Mouse (Mus musculus) MEL (cell line): Measurements from ENCODE around the gene Psmd9. TPM values are rescaled to one million over a fixed set of nuclear protein-coding genes. Genes with fewer than 3 reads are reported as not detected.

ENCODE experiments used
- DNase-seq: peaks from one replicate; pipeline ENCODE4 v3.0.0; 2011; ENCODE audit warnings: low read depth, low spot score
- H3K27ac ChIP-seq: 2 replicates; pipeline ENCODE4 v1.5.1; 2012; ENCODE audit warnings: low read depth, mild to moderate bottlenecking, control low read depth, low read length, moderate library complexity; ENCODE audit not compliant: control insufficient read depth
- H3K27me3 ChIP-seq, 2 experiments: fragments of 150-350 bp in 1 of 2; sonication (generic) in 1 of 2; 2 replicates each; pipeline ENCODE4 v1.6.1; 2012; ENCODE audit warnings: low read length in 2 of 2, mild to moderate bottlenecking in 2 of 2, improper control_type of control experiment in 1 of 2, moderate library complexity in 1 of 2; ENCODE audit not compliant: insufficient read depth in 2 of 2, control insufficient read depth in 1 of 2
- H3K36me3 ChIP-seq, 2 experiments: 2 replicates each; pipeline ENCODE4 v1.6.1; 2012 to 2014; ENCODE audit warnings: low read length in 2 of 2, improper control_type of control experiment in 1 of 2, inconsistent platforms in 1 of 2, mild to moderate bottlenecking in 1 of 2; ENCODE audit not compliant: insufficient read depth in 2 of 2, control insufficient read depth in 1 of 2
- H3K4me1 ChIP-seq, 2 experiments: fragments of 150-350 bp in 1 of 2; sonication (generic) in 1 of 2; 2 replicates each; pipeline ENCODE4 v1.6.1; 2012; ENCODE audit warnings: low read length in 2 of 2, improper control_type of control experiment in 1 of 2, mild to moderate bottlenecking in 1 of 2; ENCODE audit not compliant: insufficient read depth in 2 of 2, control insufficient read depth in 1 of 2
- H3K4me3 ChIP-seq, 2 experiments: fragments of 150-350 bp in 1 of 2; sonication (generic) in 1 of 2; 2 replicates each; pipeline ENCODE4 v1.5.1; 2012; ENCODE audit warnings: low read depth in 2 of 2, low read length in 2 of 2, mild to moderate bottlenecking in 2 of 2, moderate library complexity in 2 of 2, control low read depth in 1 of 2, improper control_type of control experiment in 1 of 2; ENCODE audit not compliant: control insufficient read depth in 1 of 2, insufficient read depth in 1 of 2
- H3K79me2 ChIP-seq: 2 replicates; pipeline ENCODE4 v1.6.1; 2012; ENCODE audit warnings: mild to moderate bottlenecking, low read length, moderate library complexity; ENCODE audit not compliant: control insufficient read depth, poor library complexity, insufficient read depth
- H3K9ac ChIP-seq: 2 replicates; pipeline ENCODE4 v1.6.1; 2012; ENCODE audit warnings: low read depth, mild to moderate bottlenecking, control low read depth, low read length, moderate library complexity; ENCODE audit not compliant: control insufficient read depth, poor library complexity, severe bottlenecking
- H3K9me3 ChIP-seq: fragments of 150-350 bp; sonication (generic); replicated peaks from 2 replicates; pipeline ENCODE4 v1.6.1; 2012; ENCODE audit warnings: mild to moderate bottlenecking, low read length, improper control_type of control experiment, moderate library complexity; ENCODE audit not compliant: insufficient read depth
- CHD1 ChIP-seq: IDR thresholded peaks from 2 replicates; pipeline ENCODE4 v1.6.1; 2012; ENCODE audit warnings: low read depth, mild to moderate bottlenecking, inconsistent platforms, low read length, improper control_type of control experiment
- CHD2 ChIP-seq: IDR thresholded peaks from 2 replicates; pipeline ENCODE4 v1.6.1; 2011; ENCODE audit warnings: low read length, improper control_type of control experiment
- E2F4 ChIP-seq: IDR thresholded peaks from 2 replicates; pipeline ENCODE4 v1.6.1; 2011; ENCODE audit warnings: low read depth, low read length, improper control_type of control experiment, borderline replicate concordance
- ELF1 ChIP-seq: IDR thresholded peaks from 2 replicates; pipeline ENCODE4 v1.6.1; 2014; ENCODE audit warnings: low read depth, mild to moderate bottlenecking, inconsistent platforms, low read length, improper control_type of control experiment, moderate library complexity
- EP300 ChIP-seq, 2 experiments: IDR thresholded peaks; 2 replicates each; pipeline ENCODE4 v1.6.1; 2011; ENCODE audit warnings: improper control_type of control experiment in 2 of 2, low read length in 2 of 2, low read depth in 1 of 2, mild to moderate bottlenecking in 1 of 2
- ETS1 ChIP-seq: IDR thresholded peaks from 2 replicates; pipeline ENCODE4 v1.6.1; 2012; ENCODE audit warnings: low read depth, mild to moderate bottlenecking, inconsistent platforms, low read length, improper control_type of control experiment, moderate library complexity
- JUND ChIP-seq: IDR thresholded peaks from 2 replicates; pipeline ENCODE4 v1.6.1; 2011; ENCODE audit warnings: low read depth, mild to moderate bottlenecking, improper control_type of control experiment, low read length
- KAT2A ChIP-seq: conservative IDR thresholded peaks from 2 replicates; pipeline ENCODE4 v1.6.1; 2012; ENCODE audit warnings: low read depth, low read length, improper control_type of control experiment, inconsistent platforms
- MAFK ChIP-seq: IDR thresholded peaks from 2 replicates; pipeline ENCODE4 v1.6.1; 2011; ENCODE audit warnings: low read depth, mild to moderate bottlenecking, low read length, improper control_type of control experiment, borderline replicate concordance
- MAZ ChIP-seq: IDR thresholded peaks from 2 replicates; pipeline ENCODE4 v1.6.1; 2012; ENCODE audit warnings: low read depth, mild to moderate bottlenecking, inconsistent platforms, low read length, improper control_type of control experiment
- MYC ChIP-seq: IDR thresholded peaks from 2 replicates; pipeline ENCODE4 v1.6.1; 2011; ENCODE audit warnings: low read depth, mild to moderate bottlenecking, low read length, improper control_type of control experiment, moderate library complexity
- NRF1 ChIP-seq: IDR thresholded peaks from 2 replicates; pipeline ENCODE4 v1.6.1; 2014; ENCODE audit warnings: low read depth, mild to moderate bottlenecking, inconsistent platforms, low read length, improper control_type of control experiment, moderate library complexity; ENCODE audit not compliant: poor library complexity, insufficient read depth, severe bottlenecking
- POLR2A ChIP-seq, 2 experiments: IDR thresholded peaks; 2 replicates each; pipeline ENCODE4 v1.6.1; 2011 to 2012; ENCODE audit warnings: low read length in 2 of 2, mild to moderate bottlenecking in 2 of 2, control low read depth in 1 of 2, improper control_type of control experiment in 1 of 2, low read depth in 1 of 2, moderate library complexity in 1 of 2; ENCODE audit not compliant: control insufficient read depth in 1 of 2, insufficient read depth in 1 of 2, poor library complexity in 1 of 2
- POLR2AphosphoS2 ChIP-seq: IDR thresholded peaks from 2 replicates; pipeline ENCODE4 v1.6.1; 2011; ENCODE audit warnings: low read length, improper control_type of control experiment
- RAD21 ChIP-seq: IDR thresholded peaks from 2 replicates; pipeline ENCODE4 v1.6.1; 2011; ENCODE audit warnings: mild to moderate bottlenecking, low read depth, low read length, improper control_type of control experiment
- RCOR1 ChIP-seq: IDR thresholded peaks from 2 replicates; pipeline ENCODE4 v1.6.1; 2012; ENCODE audit warnings: low read depth, mild to moderate bottlenecking, inconsistent platforms, low read length, improper control_type of control experiment
- SIN3A ChIP-seq: IDR thresholded peaks from 2 replicates; pipeline ENCODE4 v1.6.1; 2012; ENCODE audit warnings: low read length, improper control_type of control experiment, inconsistent platforms
- SMC3 ChIP-seq: IDR thresholded peaks from 2 replicates; pipeline ENCODE4 v1.6.1; 2011; ENCODE audit warnings: low read depth, low read length, improper control_type of control experiment
- TAL1 ChIP-seq: IDR thresholded peaks from 2 replicates; pipeline ENCODE4 v1.6.1; 2012; ENCODE audit warnings: mild to moderate bottlenecking, inconsistent platforms, low read length, moderate library complexity, mixed read lengths
- USF1 ChIP-seq: IDR thresholded peaks from 2 replicates; pipeline ENCODE4 v1.6.1; 2014; ENCODE audit warnings: low read depth, mild to moderate bottlenecking, inconsistent platforms, low read length, improper control_type of control experiment, moderate library complexity
- USF2 ChIP-seq, 2 experiments: IDR thresholded peaks; 2 replicates each; pipeline ENCODE4 v1.6.1; 2011 to 2012; ENCODE audit warnings: improper control_type of control experiment in 2 of 2, low read length in 2 of 2, borderline replicate concordance in 1 of 2, inconsistent platforms in 1 of 2, low read depth in 1 of 2, mild to moderate bottlenecking in 1 of 2; ENCODE audit not compliant: insufficient read depth in 1 of 2
- ZKSCAN1 ChIP-seq: IDR thresholded peaks from 2 replicates; pipeline ENCODE4 v1.6.1; 2012; ENCODE audit warnings: low read depth, mild to moderate bottlenecking, inconsistent platforms, low read length, improper control_type of control experiment, moderate library complexity
- ZMIZ1 ChIP-seq: IDR thresholded peaks from 2 replicates; pipeline ENCODE4 v1.6.1; 2012; ENCODE audit warnings: low read depth, mild to moderate bottlenecking, inconsistent platforms, low read length, improper control_type of control experiment, moderate library complexity
- polyA plus RNA-seq, 2 experiments: library from polyadenylated mRNA; stranded (reverse) in 1 of 2; unstranded in 1 of 2; fragments of >175 nt in 1 of 2; fragments of >200 nt in 1 of 2; gene quantifications; 2 replicates each; pipeline versions ENCODE4 v1.2.1 to v1.2.4; 2012; ENCODE audit warnings: low replicate concordance in 2 of 2, low read depth in 1 of 2; ENCODE audit not compliant: insufficient read length in 2 of 2, insufficient read depth in 1 of 2, missing spikeins in 1 of 2
- total RNA-seq: library from RNA; depleted of rRNA; stranded (reverse); fragments of 300-350 nt; gene quantifications from 2 replicates; pipeline ENCODE4 v1.2.3, GENCODE M21; 2012

The Psmd9 gene
- total and polyA plus RNA-seq, 3 experiments, result 32.0 to 54.6 TPM; not detected in 1

- peaks cover 0 to 21% of the 10 kb centered on the region in 2 experiments; a peak in 2 of 4 replicates for H3K4me1 ChIP-seq
- no peaks in the 10 kb centered on the region for H3K9me3 ChIP-seq
- TF ChIP-seq USF1 (peak; percentile 44; the same call in 1 of the 2 replicates), SIN3A (peak; percentile 63), ELF1 (peak; percentile 75), E2F4 (no peak)
- TF ChIP-seq, all 39 proteins: peak for 3
- Histone ChIP-seq H3K9ac (peak overlapping the region; percentile 29; the same call in 1 of the 2 replicates), H3K36me3 (peaks cover 2 to 22% of the 10 kb centered on the region in 2 experiments; a peak in 3 of 4 replicates), H3K27me3 (no peaks in the 10 kb centered on the region), H3K79me2 (peaks cover 37% of the 10 kb centered on the region), H3K4me3 (no peak overlapping the region), H3K27ac (peak overlapping the region; percentile 32; the same call in 1 of the 2 replicates)
- peak; percentile 72 for DNase-seq
Observed at GRCm38 (mm10) chr5:123151077-123151476, 18.1 kb upstream of the Psmd9 start.

DNA sequence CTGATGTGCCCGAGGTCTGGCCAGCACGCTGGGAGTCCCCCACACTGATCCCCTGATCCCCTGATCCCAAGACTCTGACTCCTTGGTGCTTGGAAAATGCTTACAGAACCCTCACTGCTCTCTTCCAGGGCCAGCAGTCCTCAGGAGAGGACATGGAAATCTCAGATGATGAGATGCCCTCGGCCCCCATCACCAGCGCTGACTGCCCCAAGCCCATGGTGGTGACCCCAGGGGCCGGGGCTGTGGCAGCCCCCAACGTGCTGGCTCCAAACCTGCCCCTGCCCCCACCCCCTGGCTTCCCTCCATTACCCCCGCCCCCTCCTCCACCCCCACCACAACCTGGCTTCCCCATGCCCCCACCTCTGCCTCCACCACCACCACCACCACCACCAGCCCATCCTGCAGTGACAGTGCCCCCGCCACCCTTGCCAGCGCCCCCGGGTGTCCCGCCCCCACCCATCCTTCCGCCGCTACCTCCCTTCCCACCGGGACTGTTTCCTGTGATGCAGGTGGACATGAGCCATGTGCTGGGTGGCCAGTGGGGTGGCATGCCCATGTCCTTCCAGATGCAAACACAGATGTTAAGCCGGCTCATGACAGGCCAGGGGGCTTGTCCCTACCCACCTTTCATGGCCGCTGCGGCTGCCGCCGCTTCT is 17.4 kb upstream of the Psmd9 start:
- H3K36me3 ChIP-seq, result peaks cover 2 to 22% of the 10 kb centered on the region in 2 experiments; a peak in 3 of 4 replicates

GRCm38 (mm10) chr5:123152901-123153300 is 16.3 kb upstream of the Psmd9 start:
- Histone ChIP-seq H3K36me3 (peaks cover 0 to 22% of the 10 kb centered on the region in 2 experiments; a peak in 3 of 4 replicates), H3K79me2 (peaks cover 28% of the 10 kb centered on the region), H3K4me1 (peaks cover 0 to 21% of the 10 kb centered on the region in 2 experiments; a peak in 2 of 4 replicates), H3K9me3 (no peaks in the 10 kb centered on the region), H3K27me3 (no peaks in the 10 kb centered on the region), H3K4me3 (no peak overlapping the region), H3K9ac (no peak overlapping the region), H3K27ac (no peak overlapping the region)
- DNase-seq, result peak; percentile 59
- TF ChIP-seq SMC3 (no peak), MAFK (peak; percentile 43; the same call in 1 of the 2 replicates), ZKSCAN1 (no peak)

More for the DNA sequence above, 17.4 kb upstream of the Psmd9 start:
- H3K9me3 ChIP-seq, result no peaks in the 10 kb centered on the region
- TF ChIP-seq USF2 (IDR thresholded peaks at IDR 0.05; ENCODE audit: borderline replicate concordance in 1 of 2, insufficient read depth in 1 of 2, low read depth in 1 of 2, low read length in 2 of 2) (no peak), POLR2AphosphoS2 (no peak), NRF1 (no peak), ZKSCAN1 (no peak), ZMIZ1 (no peak), CHD2 (no peak), JUND (no peak), SIN3A (no peak), TAL1 (no peak), ETS1 (no peak), POLR2A (IDR thresholded peaks at IDR 0.05; ENCODE audit: control insufficient read depth in 1 of 2, insufficient read depth in 1 of 2, low read depth in 1 of 2, low read length in 2 of 2, poor library complexity in 1 of 2) (no peak), RCOR1 (no peak), KAT2A (no peak), MAZ (no peak), USF1 (no peak), CHD1 (no peak), MYC (no peak), E2F4 (no peak), EP300 (IDR thresholded peaks at IDR 0.05; ENCODE audit: low read depth in 1 of 2, low read length in 2 of 2) (no peak), RAD21 (no peak)
- TF ChIP-seq, all 39 proteins: peak for 0
- no peak overlapping the region for H3K4me3 ChIP-seq
- H3K9ac ChIP-seq, result no peak overlapping the region
- no peak overlapping the region for H3K27ac ChIP-seq
- no peaks in the 10 kb centered on the region for H3K27me3 ChIP-seq
- no peak for DNase-seq
- H3K79me2 ChIP-seq, result peaks cover 34% of the 10 kb centered on the region
- peaks cover 0 to 21% of the 10 kb centered on the region in 2 experiments; a peak in 2 of 4 replicates for H3K4me1 ChIP-seq
